Mouse (Mus musculus) induced T-regulatory cell, adult 2 months (primary cell): ENCODE results near the gene Adam19.

Experiments
- DNase-seq: peaks from one replicate; pipeline ENCODE4 v3.0.0-alpha.2; 2012; ENCODE audit warnings: low read depth

Adam19 gene

GRCm38 (mm10) chr11:46073850-46074688 lies 18.3 kb downstream of the Adam19 start:
- peak; percentile 50 for DNase-seq

- peak; percentile 55 for DNase-seq
These were observed 19.7 kb downstream of the Adam19 start for GRCm38 (mm10) chr11:46075507-46075906.

- no peak for DNase-seq
These were observed 20.8 kb downstream of the Adam19 start for GRCm38 (mm10) chr11:46076442-46077158.

- DNase-seq: no peak
These were observed 21.5 kb downstream of the Adam19 start for GRCm38 (mm10) chr11:46077304-46077703.

GRCm38 (mm10) chr11:46077732-46078375 lies 22.1 kb downstream of the Adam19 start:
- DNase-seq: no peak

GRCm38 (mm10) chr11:46081075-46081474 lies 25.3 kb downstream of the Adam19 start:
- DNase-seq: no peak

- no peak for DNase-seq
These were observed 27.6 kb downstream of the Adam19 start for GRCm38 (mm10) chr11:46083405-46083804.

- DNase-seq: peak; percentile 79
These were observed 28.1 kb downstream of the Adam19 start for GRCm38 (mm10) chr11:46083835-46084444.

- no peak for DNase-seq
These were observed 28.8 kb downstream of the Adam19 start for GRCm38 (mm10) chr11:46084568-46084967.

GRCm38 (mm10) chr11:46085398-46086163 lies 29.8 kb downstream of the Adam19 start:
- DNase-seq: peak; percentile 39

- DNase-seq: peak; percentile 87
These were observed 30.7 kb downstream of the Adam19 start for GRCm38 (mm10) chr11:46086446-46086845.

GRCm38 (mm10) chr11:46089081-46089713 lies 33.4 kb downstream of the Adam19 start:
- DNase-seq: no peak

GRCm38 (mm10) chr11:46090036-46090725 lies 34.4 kb downstream of the Adam19 start:
- DNase-seq: peak; percentile 76

- peak; percentile 77 for DNase-seq
These were observed 35.3 kb downstream of the Adam19 start for GRCm38 (mm10) chr11:46090951-46091667.

GRCm38 (mm10) chr11:46092121-46092520 lies 36.3 kb downstream of the Adam19 start:
- peak; percentile 29 for DNase-seq

- DNase-seq: no peak
These were observed 39.9 kb downstream of the Adam19 start for GRCm38 (mm10) chr11:46095477-46096264.

- no peak for DNase-seq
These were observed 40.5 kb downstream of the Adam19 start for GRCm38 (mm10) chr11:46096265-46096649.

GRCm38 (mm10) chr11:46097062-46097461 lies 41.3 kb downstream of the Adam19 start:
- no peak for DNase-seq

GRCm38 (mm10) chr11:46102107-46102506 lies 46.3 kb downstream of the Adam19 start:
- DNase-seq: no peak
